19 mouse cellular contexts compared by ENCODE assay signal in genomic region chr13:89321155-89321554, GRCm38 (mm10).
"Had no signal": no experiment of that assay in that cellular context is flagged by ENCODE, and none has a peak within 500 bp of the region (broad histone marks: within the 10 kb centered on the region; RNA-seq: fewer than 3 reads in every experiment).

No protein-coding gene starts in this region.

- H3K9ac ChIP-seq: limb, embryonic 13.5 days; liver, embryonic 12.5 days; liver, embryonic 15.5 days; midbrain, embryonic 12.5 days; midbrain, embryonic 15.5 days; neural tube, embryonic 13.5 days had no signal

- H3K27ac ChIP-seq: limb, embryonic 10.5 days; limb, embryonic 13.5 days; liver, embryonic 12.5 days; liver, embryonic 15.5 days; midbrain, embryonic 12.5 days; midbrain, embryonic 15.5 days; neural tube, embryonic 13.5 days had no signal

- ATAC-seq: liver, embryonic 12.5 days; midbrain, embryonic 15.5 days had no signal

- H3K4me2 ChIP-seq: limb, embryonic 13.5 days; liver, embryonic 12.5 days; liver, embryonic 15.5 days; midbrain, embryonic 12.5 days; midbrain, embryonic 15.5 days; neural tube, embryonic 13.5 days had no signal

- DNase-seq: kidney, adult 18-20 months; kidney, adult 9 months; kidney, postnatal 14 days; liver; lung, adult 2 months; lung, postnatal 14 days; lung, postnatal 4 days; retina, postnatal 1 day; right cerebral cortex, postnatal 25 days; spleen, adult 18-20 months; thymus, adult 18-20 months; thymus, postnatal 36 days had no signal

- H3K27me3 ChIP-seq: limb, embryonic 13.5 days; liver, embryonic 12.5 days; liver, embryonic 15.5 days; midbrain, embryonic 12.5 days; midbrain, embryonic 15.5 days; neural tube, embryonic 13.5 days had no signal

- H3K9me3 ChIP-seq: limb, embryonic 10.5 days; limb, embryonic 13.5 days; liver, embryonic 12.5 days; liver, embryonic 15.5 days; midbrain, embryonic 12.5 days; midbrain, embryonic 15.5 days; neural tube, embryonic 13.5 days had no signal

- H3K4me3 ChIP-seq: limb, embryonic 10.5 days; limb, embryonic 13.5 days; liver, embryonic 12.5 days; liver, embryonic 15.5 days; midbrain, embryonic 12.5 days; midbrain, embryonic 15.5 days; neural tube, embryonic 13.5 days had no signal

- H3K36me3 ChIP-seq: limb, embryonic 10.5 days; limb, embryonic 13.5 days; liver, embryonic 12.5 days; liver, embryonic 15.5 days; midbrain, embryonic 12.5 days; midbrain, embryonic 15.5 days; neural tube, embryonic 13.5 days had no signal

- H3K4me1 ChIP-seq: limb, embryonic 10.5 days; limb, embryonic 13.5 days; liver, embryonic 12.5 days; liver, embryonic 15.5 days; midbrain, embryonic 12.5 days; midbrain, embryonic 15.5 days; neural tube, embryonic 13.5 days had no signal
